Comparison of ENCODE assay signal across 26 mouse cellular contexts in genomic region chr13:44669761-44670160, GRCm38 (mm10). TPM values are rescaled to one million over a fixed set of nuclear protein-coding genes. Genes with fewer than 3 reads are reported as not detected.
A peak's percentile ranks its signal among the peaks of the same experiment; 100 is the strongest.
DNase-seq lines count a peak whose midpoint lies in the region; ATAC-seq and TF ChIP-seq lines count a peak whose summit lies in the region.
"Had no signal": no experiment of that assay in that cellular context is flagged by ENCODE, and none has a peak within 500 bp of the region (broad histone marks: within the 10 kb centered on the region; RNA-seq: fewer than 3 reads in every experiment).

No protein-coding gene starts in this region.

- H3K4me3 ChIP-seq in cerebellum, adult 2 months (replicated peaks; ENCODE audit: insufficient read depth, low read depth, low read length): no peak overlapping the region
- H3K4me3 ChIP-seq in hindbrain, postnatal 0 days (ENCODE audit: low read length): no peak overlapping the region
- no peak overlapping the region for H3K4me3 ChIP-seq in forebrain, embryonic 12.5 days (replicated peaks)
- H3K4me3 ChIP-seq: embryonic facial prominence, embryonic 12.5 days; forebrain, embryonic 15.5 days; gastrocnemius, adult 2 months; hindbrain, embryonic 13.5 days; kidney, embryonic 15.5 days; liver, embryonic 15.5 days; midbrain, embryonic 10.5 days; midbrain, embryonic 15.5 days; neural tube, embryonic 12.5 days had no signal

- no peaks in the 10 kb centered on the region for H3K27me3 ChIP-seq in cerebellum, adult 2 months (ENCODE audit: control insufficient read depth, insufficient read depth, low read length)
- H3K27me3 ChIP-seq in hindbrain, postnatal 0 days (ENCODE audit: insufficient read depth, low read length): no peaks in the 10 kb centered on the region
- H3K27me3 ChIP-seq in forebrain, embryonic 12.5 days: peaks cover 14% of the 10 kb centered on the region
- H3K27me3 ChIP-seq: forebrain, embryonic 15.5 days; midbrain, embryonic 15.5 days had no signal

- peaks cover 16% of the 10 kb centered on the region; the same call in 1 of the 2 replicates for H3K4me1 ChIP-seq in cerebellum, adult 2 months (ENCODE audit: control insufficient read depth, insufficient read depth, low read length)
- no peaks in the 10 kb centered on the region for H3K4me1 ChIP-seq in hindbrain, postnatal 0 days (ENCODE audit: insufficient read depth, low read length)
- no peaks in the 10 kb centered on the region; the same call in 1 of the 2 replicates for H3K4me1 ChIP-seq in forebrain, embryonic 12.5 days
- H3K4me1 ChIP-seq: neural tube, embryonic 12.5 days had no signal

- ATAC-seq in hindbrain, postnatal 0 days: no peak
- ATAC-seq in forebrain, embryonic 12.5 days (ENCODE audit: low FRiP score): no peak
- ATAC-seq: activated CD4-positive, CD25-positive, alpha-beta regulatory T cell, adult 4 months; forebrain, embryonic 15.5 days; midbrain, embryonic 15.5 days had no signal

- no peak for TF ChIP-seq POLR2A in cerebellum, adult 2 months (IDR thresholded peaks at IDR 0.05; ENCODE audit: borderline replicate concordance, insufficient read depth, low read length)

- H3K4me2 ChIP-seq in hindbrain, postnatal 0 days (ENCODE audit: low read depth, low read length): no peak overlapping the region
- H3K4me2 ChIP-seq in forebrain, embryonic 12.5 days: no peak overlapping the region
- H3K4me2 ChIP-seq: embryonic facial prominence, embryonic 12.5 days; forebrain, embryonic 15.5 days; heart, embryonic 11.5 days; hindbrain, embryonic 13.5 days; kidney, embryonic 15.5 days; liver, embryonic 15.5 days; lung, embryonic 14.5 days; midbrain, embryonic 15.5 days; neural tube, embryonic 12.5 days had no signal

- TF ChIP-seq CTCF in cerebellum, adult 2 months (IDR thresholded peaks at IDR 0.05; ENCODE audit: borderline replicate concordance, insufficient read depth, low read depth, low read length): no peak
- no peak for TF ChIP-seq CTCF in hindbrain, postnatal 0 days (IDR thresholded peaks at IDR 0.05; ENCODE audit: low read depth)

- 22% methylated on average over 6 of the region's 6 CpGs for WGBS in cerebellum, adult 2 months
- 54% methylated on average over 6 of the region's 6 CpGs for WGBS in hindbrain, postnatal 0 days
- WGBS in forebrain, embryonic 12.5 days: 66% methylated on average over 6 of the region's 6 CpGs

- DNase-seq in embryo, embryonic 10 days (ENCODE audit: low spot score): peak; percentile 26
- DNase-seq in embryo, embryonic 9.5 days (ENCODE audit: extremely low spot score): no peak
- DNase-seq in cerebellum, adult 2 months: peak; percentile 56 to 84
- peak; percentile 31 to 60 for DNase-seq in cerebellum, postnatal 36 days
- no peak for DNase-seq in hindbrain, postnatal 0 days (ENCODE audit: low spot score)
- no peak for DNase-seq in liver
- DNase-seq: adrenal gland, adult 2 months; gastrocnemius, adult 2 months; gastrocnemius, postnatal 36 days; heart, adult 18-20 months; heart, postnatal 36 days; kidney, adult 11 months; kidney, postnatal 25 days; lung, embryonic 14.5 days; lung, postnatal 14 days had no signal

- H3K27ac ChIP-seq in cerebellum, adult 2 months (ENCODE audit: insufficient read depth, low read length): peak overlapping the region; percentile 22; the same call in 1 of the 2 replicates
- H3K27ac ChIP-seq in hindbrain, postnatal 0 days: no peak overlapping the region
- no peak overlapping the region for H3K27ac ChIP-seq in forebrain, embryonic 12.5 days
- H3K27ac ChIP-seq: embryonic facial prominence, embryonic 12.5 days; forebrain, embryonic 15.5 days; gastrocnemius, adult 2 months; hindbrain, embryonic 13.5 days; kidney, embryonic 15.5 days; liver, embryonic 15.5 days; midbrain, embryonic 10.5 days; midbrain, embryonic 15.5 days; neural tube, embryonic 12.5 days had no signal

- H3K9me3 ChIP-seq in hindbrain, postnatal 0 days (ENCODE audit: low read length): no peaks in the 10 kb centered on the region
- H3K9me3 ChIP-seq in forebrain, embryonic 12.5 days: no peaks in the 10 kb centered on the region
- H3K9me3 ChIP-seq: embryonic facial prominence, embryonic 12.5 days; forebrain, embryonic 15.5 days; hindbrain, embryonic 13.5 days; kidney, embryonic 15.5 days; liver, embryonic 15.5 days; midbrain, embryonic 10.5 days; midbrain, embryonic 15.5 days; neural tube, embryonic 12.5 days had no signal

- no peak overlapping the region for H3K9ac ChIP-seq in hindbrain, postnatal 0 days (replicated peaks; ENCODE audit: low read length)
- H3K9ac ChIP-seq in forebrain, embryonic 12.5 days: no peak overlapping the region
- H3K9ac ChIP-seq: embryonic facial prominence, embryonic 12.5 days; forebrain, embryonic 15.5 days; hindbrain, embryonic 13.5 days; kidney, embryonic 15.5 days; liver, embryonic 15.5 days; lung, embryonic 14.5 days; midbrain, embryonic 15.5 days; neural tube, embryonic 12.5 days had no signal

- H3K36me3 ChIP-seq in hindbrain, postnatal 0 days (ENCODE audit: insufficient read depth, low read length): no peaks in the 10 kb centered on the region
- no peaks in the 10 kb centered on the region for H3K36me3 ChIP-seq in forebrain, embryonic 12.5 days (replicated peaks)
- H3K36me3 ChIP-seq: embryonic facial prominence, embryonic 12.5 days; forebrain, embryonic 15.5 days; hindbrain, embryonic 13.5 days; kidney, embryonic 15.5 days; liver, embryonic 15.5 days; midbrain, embryonic 10.5 days; midbrain, embryonic 15.5 days; neural tube, embryonic 12.5 days had no signal

RNA-seq across cellular contexts. Expression of gene Jarid2, which starts 59.5 kb away (rescaled TPM):
- polyA plus RNA-seq in cerebellum, adult 2 months (2012; rRNA removed): 35.9 and 42.3 TPM in 2 replicates
- total RNA-seq in hindbrain, postnatal 0 days (2014; rRNA removed): 20.3 and 21.6 TPM in 2 replicates
- polyA plus RNA-seq in hindbrain, postnatal 0 days (2015; fragmentation: Nextera tagmentation; extraction: Ambion mirVana): 19.3 and 19.8 TPM in 2 replicates
- 67.3 and 70.4 TPM in 2 replicates for polyA plus RNA-seq in forebrain, embryonic 12.5 days (2016; fragmentation: Nextera tagmentation; extraction: Ambion mirVana)

Comparison
In these comparisons a context has a peak if more than half of its experiments do, and no peak if none do; other contexts are left out.
1. DNase-seq: peak in embryo, embryonic 10 days (single experiment), cerebellum, adult 2 months (2 of 2) and cerebellum, postnatal 36 days (2 of 2); none in embryo, embryonic 9.5 days (single experiment), hindbrain, postnatal 0 days (single experiment) and liver (single experiment).